8 mouse cellular contexts compared by ENCODE assay signal in the genomic region with DNA sequence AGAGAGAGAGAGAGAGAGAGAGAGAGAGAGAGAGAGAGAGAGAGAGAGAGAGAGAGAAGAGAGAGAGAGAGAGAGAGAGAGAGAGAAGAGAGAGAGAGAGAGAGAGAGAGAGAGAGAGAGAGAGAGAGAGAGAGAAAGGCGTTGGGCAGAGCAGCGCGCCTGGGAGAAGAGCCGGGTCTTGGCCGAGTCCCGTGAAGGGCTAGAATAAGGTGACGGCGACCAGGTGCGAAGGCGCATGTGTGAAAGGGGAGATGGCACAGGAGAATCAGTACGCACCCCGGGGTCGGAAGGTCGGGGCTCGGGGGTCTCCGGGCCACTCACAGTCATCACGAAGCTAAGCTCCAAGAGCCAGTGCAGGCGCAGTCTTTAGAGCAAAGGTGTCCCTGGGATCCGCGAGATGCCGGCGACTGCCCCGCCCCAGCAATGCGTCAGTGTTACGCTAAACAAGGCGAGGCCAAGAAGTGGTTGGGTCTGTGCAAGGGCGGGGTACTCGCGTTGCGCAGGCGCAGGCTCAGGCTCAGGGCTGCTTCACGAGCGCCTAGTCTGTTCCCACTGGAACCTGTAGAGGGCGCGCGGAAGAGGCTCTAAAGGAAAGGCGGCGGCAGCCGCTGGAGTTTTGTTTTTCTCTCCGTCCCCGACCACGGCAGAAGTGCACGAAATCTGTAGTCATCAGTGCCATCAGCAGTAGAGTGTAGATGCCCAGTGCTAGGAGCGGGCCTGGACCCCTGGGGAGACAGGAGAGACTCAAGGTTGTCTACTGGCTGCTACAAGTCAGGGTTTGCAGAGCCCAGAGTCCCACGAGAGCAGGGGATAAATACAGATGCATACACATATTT. TPM values are rescaled to one million over a fixed set of nuclear protein-coding genes. Genes with fewer than 3 reads are reported as not detected.
DNase-seq lines count a peak whose midpoint lies in the region; ATAC-seq lines count a peak whose summit lies in the region.

No protein-coding gene starts in this region.

- DNase-seq in 3T3-L1 (ENCODE audit: low read depth, low spot score): peak; percentile 98
- DNase-seq in adrenal gland, postnatal 4 days (ENCODE audit: low spot score in 2 of 2): peak; percentile 84 to 97
- DNase-seq in embryonic facial prominence, embryonic 14.5 days (ENCODE audit: low spot score): peak; percentile 99
- peak; percentile 98 for DNase-seq in heart, adult 9 months (ENCODE audit: low spot score in 2 of 2)
- DNase-seq in monocyte, adult 2 months (ENCODE audit: low read depth in 1 of 2, low spot score in 2 of 2): peak; percentile 91 to 95
- peak; percentile 98 to 99 for DNase-seq in spleen, postnatal 36 days (ENCODE audit: low spot score in 2 of 2)

- H3K27me3 ChIP-seq in embryonic facial prominence, embryonic 14.5 days (replicated peaks; ENCODE audit: control insufficient read depth, insufficient read depth, low read length): no peaks in the 10 kb centered on the region
- H3K27me3 ChIP-seq in kidney, embryonic 14.5 days (ENCODE audit: control insufficient read depth, insufficient read depth, low read length): no peaks in the 10 kb centered on the region
- no peaks in the 10 kb centered on the region for H3K27me3 ChIP-seq in limb, embryonic 15.5 days

- peaks cover 21% of the 10 kb centered on the region for H3K4me1 ChIP-seq in embryonic facial prominence, embryonic 14.5 days (ENCODE audit: control insufficient read depth, insufficient read depth, low read length)
- peaks cover 18% of the 10 kb centered on the region for H3K4me1 ChIP-seq in kidney, embryonic 14.5 days (ENCODE audit: control insufficient read depth, insufficient read depth, low read length)
- H3K4me1 ChIP-seq in limb, embryonic 15.5 days: peaks cover 38% of the 10 kb centered on the region

- H3K36me3 ChIP-seq in embryonic facial prominence, embryonic 14.5 days (ENCODE audit: control insufficient read depth, insufficient read depth, low read length): peaks cover 27% of the 10 kb centered on the region
- peaks cover 28% of the 10 kb centered on the region for H3K36me3 ChIP-seq in kidney, embryonic 14.5 days (ENCODE audit: control insufficient read depth, insufficient read depth, low read length)
- peaks cover 22% of the 10 kb centered on the region for H3K36me3 ChIP-seq in limb, embryonic 15.5 days

- ATAC-seq in embryonic facial prominence, embryonic 14.5 days (ENCODE audit: low read depth): peak; percentile 98
- peak; percentile 97 for ATAC-seq in kidney, embryonic 14.5 days (ENCODE audit: low FRiP score, low TSS enrichment)
- ATAC-seq in limb, embryonic 15.5 days (ENCODE audit: insufficient number of reproducible peaks, low FRiP score, low TSS enrichment, low read depth): peak; percentile 95

- peak overlapping the region; percentile 76 for H3K9ac ChIP-seq in embryonic facial prominence, embryonic 14.5 days (ENCODE audit: low read depth, low read length)
- peak overlapping the region; percentile 61 for H3K9ac ChIP-seq in kidney, embryonic 14.5 days (ENCODE audit: low read depth, low read length)
- peak overlapping the region; percentile 42; the same call in 1 of the 2 replicates for H3K9ac ChIP-seq in limb, embryonic 15.5 days

- H3K27ac ChIP-seq in embryonic facial prominence, embryonic 14.5 days (replicated peaks; ENCODE audit: low read depth, low read length): peak overlapping the region; percentile 87
- peak overlapping the region; percentile 63 for H3K27ac ChIP-seq in kidney, embryonic 14.5 days (ENCODE audit: low read depth, low read length)
- peak overlapping the region; percentile 93 for H3K27ac ChIP-seq in limb, embryonic 15.5 days

- H3K4me2 ChIP-seq in embryonic facial prominence, embryonic 14.5 days (ENCODE audit: low read depth, low read length): peak overlapping the region; percentile 77
- H3K4me2 ChIP-seq in kidney, embryonic 14.5 days (replicated peaks; ENCODE audit: low read depth, low read length): peak overlapping the region; percentile 55
- H3K4me2 ChIP-seq in limb, embryonic 15.5 days: peak overlapping the region; percentile 86

- peak overlapping the region; percentile 65 for H3K4me3 ChIP-seq in embryonic facial prominence, embryonic 14.5 days (ENCODE audit: low read depth, low read length)
- peak overlapping the region; percentile 66 for H3K4me3 ChIP-seq in kidney, embryonic 14.5 days (ENCODE audit: low read length)
- H3K4me3 ChIP-seq in limb, embryonic 15.5 days: peak overlapping the region; percentile 67

- H3K9me3 ChIP-seq in embryonic facial prominence, embryonic 14.5 days (ENCODE audit: control insufficient read depth, low read length): no peaks in the 10 kb centered on the region
- no peaks in the 10 kb centered on the region for H3K9me3 ChIP-seq in kidney, embryonic 14.5 days (ENCODE audit: control insufficient read depth, low read length)
- H3K9me3 ChIP-seq in limb, embryonic 15.5 days: no peaks in the 10 kb centered on the region

- under 1% methylated on average over 38 of the region's 45 CpGs for WGBS in embryonic facial prominence, embryonic 14.5 days
- under 1% methylated on average over 45 of the region's 45 CpGs for WGBS in kidney, embryonic 14.5 days
- under 1% methylated on average over 44 of the region's 45 CpGs for WGBS in limb, embryonic 15.5 days

RNA-seq across cellular contexts. Expression of a gene that starts 0.8 kb away (rescaled TPM):
- 10 to 100 TPM; 43.6 to 53.5 TPM for total RNA-seq in adrenal gland, postnatal 4 days (2021)
- polyA plus RNA-seq in embryonic facial prominence, embryonic 14.5 days (2014; fragmentation: Nextera tagmentation; extraction: Ambion mirVana): 34.1 and 39.7 TPM in 2 replicates
- polyA plus RNA-seq in kidney, embryonic 14.5 days (2014; fragmentation: Nextera tagmentation; extraction: Ambion mirVana): 17.8 and 27.8 TPM in 2 replicates
- 51.4 and 51.7 TPM in 2 replicates for polyA plus RNA-seq in limb, embryonic 15.5 days (2015; fragmentation: Nextera tagmentation; extraction: Ambion mirVana)

RNA-seq across cellular contexts. Expression of a gene that starts 2.9 kb away (rescaled TPM):
- total RNA-seq in adrenal gland, postnatal 4 days (2021): 10 to 100 TPM; 41.8 to 42.4 TPM
- polyA plus RNA-seq in embryonic facial prominence, embryonic 14.5 days (2014; fragmentation: Nextera tagmentation; extraction: Ambion mirVana): 19.6 and 22.8 TPM in 2 replicates
- polyA plus RNA-seq in kidney, embryonic 14.5 days (2014; fragmentation: Nextera tagmentation; extraction: Ambion mirVana): 19.9 and 22.4 TPM in 2 replicates
- 18.4 and 19.4 TPM in 2 replicates for polyA plus RNA-seq in limb, embryonic 15.5 days (2015; fragmentation: Nextera tagmentation; extraction: Ambion mirVana)

RNA-seq across cellular contexts. Expression of a gene that starts 15.8 kb away (rescaled TPM):
- 10 to 100 TPM; 15.8 to 20.5 TPM for total RNA-seq in adrenal gland, postnatal 4 days (2021)
- polyA plus RNA-seq in embryonic facial prominence, embryonic 14.5 days (2014; fragmentation: Nextera tagmentation; extraction: Ambion mirVana): 6.8 and 8.4 TPM in 2 replicates
- polyA plus RNA-seq in kidney, embryonic 14.5 days (2014; fragmentation: Nextera tagmentation; extraction: Ambion mirVana): 15.1 and 15.9 TPM in 2 replicates
- polyA plus RNA-seq in limb, embryonic 15.5 days (2015; fragmentation: Nextera tagmentation; extraction: Ambion mirVana): 8.0 and 9.5 TPM in 2 replicates

RNA-seq across cellular contexts. Expression of a gene that starts 31.2 kb away (rescaled TPM):
- 100 to 1,000 TPM; 106 to 111 TPM for total RNA-seq in adrenal gland, postnatal 4 days (2021)
- 15.7 and 19.3 TPM in 2 replicates for polyA plus RNA-seq in embryonic facial prominence, embryonic 14.5 days (2014; fragmentation: Nextera tagmentation; extraction: Ambion mirVana)
- polyA plus RNA-seq in kidney, embryonic 14.5 days (2014; fragmentation: Nextera tagmentation; extraction: Ambion mirVana): 11.9 and 17.2 TPM in 2 replicates
- polyA plus RNA-seq in limb, embryonic 15.5 days (2015; fragmentation: Nextera tagmentation; extraction: Ambion mirVana): 15.7 and 17.6 TPM in 2 replicates

RNA-seq across cellular contexts. Expression of a gene that starts 45.8 kb away (rescaled TPM):
- total RNA-seq in adrenal gland, postnatal 4 days (2021): 10 to 100 TPM; 54.3 to 63.7 TPM
- 108 and 118 TPM in 2 replicates for polyA plus RNA-seq in embryonic facial prominence, embryonic 14.5 days (2014; fragmentation: Nextera tagmentation; extraction: Ambion mirVana)
- 140 and 158 TPM in 2 replicates for polyA plus RNA-seq in kidney, embryonic 14.5 days (2014; fragmentation: Nextera tagmentation; extraction: Ambion mirVana)
- 103 and 116 TPM in 2 replicates for polyA plus RNA-seq in limb, embryonic 15.5 days (2015; fragmentation: Nextera tagmentation; extraction: Ambion mirVana)

Comparison
In these comparisons a context has a peak if more than half of its experiments do, and no peak if none do; other contexts are left out.
1. Peak in every context shown above with its lines: DNase-seq, ATAC-seq, H3K4me3 ChIP-seq and H3K27ac ChIP-seq.